Mouse (Mus musculus) E14TG2a.4 (cell line): ENCODE measurements at regions not wholly inside any gene's neighbourhood (a gene's known extent, or its start where the extent isn't known, plus 50 kb on each side); places are given as distances from the start of the nearest gene placed in this dataset.

Experiments
- CTCF ChIP-seq: conservative IDR thresholded peaks from 2 replicates; pipeline ENCODE4 v1.5.1; 2014; ENCODE audit warnings: low read length
- NANOG ChIP-seq: IDR thresholded peaks from 2 replicates; pipeline ENCODE4 v1.6.1; 2014; ENCODE audit warnings: borderline replicate concordance, low read length, mixed read lengths
- POU5F1 ChIP-seq: IDR thresholded peaks from 2 replicates; pipeline ENCODE4 v1.6.1; 2014; ENCODE audit warnings: low read length, borderline replicate concordance

DNA sequence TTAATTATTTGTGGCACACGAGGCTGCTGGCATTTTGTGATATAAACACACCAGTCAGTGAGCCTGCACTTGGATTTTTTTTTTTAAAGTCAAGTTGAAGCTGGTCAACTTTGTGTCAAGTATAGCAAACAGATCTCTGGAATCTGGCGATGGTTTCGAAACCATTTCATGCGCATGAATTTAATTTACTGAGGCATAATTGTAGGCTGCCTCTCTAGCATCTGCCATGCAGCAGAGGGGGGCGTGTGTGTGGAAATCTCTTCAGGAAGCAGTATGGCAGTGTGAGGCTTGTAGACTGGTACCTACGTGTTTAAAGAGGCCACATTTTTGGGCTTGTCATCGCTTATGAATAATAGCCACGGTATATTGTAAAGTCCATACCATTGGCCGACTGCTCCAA is 177.7 kb upstream of the Slc38a2 start:
- no peak for TF ChIP-seq CTCF
- no peak for TF ChIP-seq POU5F1
- TF ChIP-seq NANOG = no peak
